Mouse (Mus musculus): ENCODE data around the gene Crls1. TPM values are rescaled to one million over a fixed set of nuclear protein-coding genes. Genes with fewer than 3 reads are reported as not detected.

Gene Crls1
- polyA plus RNA-seq, 1 experiment from 2014 or later: 24.7 TPM

- Histone ChIP-seq H3K4me3 (ENCODE audit: low read depth, low read length) (no peak overlapping the region), H3K27me3 (ENCODE audit: control insufficient read depth, insufficient read depth, low read length) (peaks cover 30% of the 10 kb centered on the region), H3K36me3 (ENCODE audit: control insufficient read depth, insufficient read depth, low read length) (no peaks in the 10 kb centered on the region), H3K9ac (ENCODE audit: low read length) (no peak overlapping the region), H3K9me3 (ENCODE audit: control insufficient read depth, low read length) (no peaks in the 10 kb centered on the region), H3K4me1 (ENCODE audit: control insufficient read depth, insufficient read depth, low read length) (peaks cover 18% of the 10 kb centered on the region), H3K4me2 (no peak overlapping the region), H3K27ac (ENCODE audit: low read depth, low read length) (no peak overlapping the region)
- DNase-seq (ENCODE audit: low spot score, missing footprints) (no peak), ATAC-seq (ENCODE audit: low FRiP score) (no peak)
- WGBS: 64% methylated on average over 1 of the region's 1 CpGs
Observed at GRCm38 (mm10) chr2:132876991-132877390, 30.5 kb downstream of the Crls1 start.

GRCm38 (mm10) chr2:132879261-132880044 is 33.0 kb downstream of the Crls1 start:
- under 1% methylated on average over 58 of the region's 58 CpGs for WGBS
- peak; percentile 73 for ATAC-seq (ENCODE audit: low FRiP score)

GRCm38 (mm10) chr2:132880844-132881645 is 34.6 kb downstream of the Crls1 start, which contains the start of gene Lrrn4:
Gene Lrrn4 (minus strand): TSS chr2:132880891.
- H3K36me3 ChIP-seq (ENCODE audit: control insufficient read depth, insufficient read depth, low read length): no peaks in the 10 kb centered on the region
- peak within 1 kb of the TSS; percentile 91 for H3K4me2 ChIP-seq
- DNase-seq (ENCODE audit: low spot score, missing footprints): peak; percentile 87
- H3K9ac ChIP-seq (ENCODE audit: low read length): peak within 1 kb of the TSS; percentile 6; the same call in 1 of the 2 replicates
- no peak within 1 kb of the TSS for H3K27ac ChIP-seq (ENCODE audit: low read depth, low read length)
- ATAC-seq (ENCODE audit: low FRiP score): no peak
- H3K27me3 ChIP-seq (ENCODE audit: control insufficient read depth, insufficient read depth, low read length): peaks cover 30% of the 10 kb centered on the region
- 5% methylated on average over 12 of the region's 12 CpGs for WGBS
- H3K4me3 ChIP-seq (ENCODE audit: low read depth, low read length): peak within 1 kb of the TSS; percentile 53
- peaks cover 18% of the 10 kb centered on the region for H3K4me1 ChIP-seq (ENCODE audit: control insufficient read depth, insufficient read depth, low read length)
- no peaks in the 10 kb centered on the region for H3K9me3 ChIP-seq (ENCODE audit: control insufficient read depth, low read length)

More at GRCm38 (mm10) chr2:132879261-132880044, 33.0 kb downstream of the Crls1 start:
- Histone ChIP-seq H3K4me3 (ENCODE audit: low read depth, low read length) (peak overlapping the region; percentile 53), H3K36me3 (ENCODE audit: control insufficient read depth, insufficient read depth, low read length) (no peaks in the 10 kb centered on the region), H3K9me3 (ENCODE audit: control insufficient read depth, low read length) (no peaks in the 10 kb centered on the region), H3K27me3 (ENCODE audit: control insufficient read depth, insufficient read depth, low read length) (peaks cover 30% of the 10 kb centered on the region), H3K4me1 (ENCODE audit: control insufficient read depth, insufficient read depth, low read length) (peaks cover 18% of the 10 kb centered on the region), H3K4me2 (peak overlapping the region; percentile 91), H3K27ac (ENCODE audit: low read depth, low read length) (no peak overlapping the region), H3K9ac (ENCODE audit: low read length) (peak overlapping the region; percentile 6; the same call in 1 of the 2 replicates)
- DNase-seq (ENCODE audit: low spot score, missing footprints): peak; percentile 97

- H3K36me3 ChIP-seq (ENCODE audit: control insufficient read depth, insufficient read depth, low read length): no peaks in the 10 kb centered on the region
- 85% methylated on average over 8 of the region's 8 CpGs for WGBS
- no peak overlapping the region for H3K27ac ChIP-seq (ENCODE audit: low read depth, low read length)
- H3K4me1 ChIP-seq (ENCODE audit: control insufficient read depth, insufficient read depth, low read length): peaks cover 13% of the 10 kb centered on the region
- H3K9ac ChIP-seq (ENCODE audit: low read length): no peak overlapping the region
- H3K4me2 ChIP-seq: no peak overlapping the region
- no peak for DNase-seq (ENCODE audit: low spot score, missing footprints)
- no peaks in the 10 kb centered on the region for H3K9me3 ChIP-seq (ENCODE audit: control insufficient read depth, low read length)
- H3K4me3 ChIP-seq (ENCODE audit: low read depth, low read length): no peak overlapping the region
- no peak for ATAC-seq (ENCODE audit: low FRiP score)
- peaks cover 16% of the 10 kb centered on the region for H3K27me3 ChIP-seq (ENCODE audit: control insufficient read depth, insufficient read depth, low read length)
Observed at GRCm38 (mm10) chr2:132884303-132884967, 38.0 kb downstream of the Crls1 start.

GRCm38 (mm10) chr2:132885312-132885711 is 38.8 kb downstream of the Crls1 start:
- 94% methylated on average over 7 of the region's 7 CpGs for WGBS
- no peak overlapping the region for H3K9ac ChIP-seq (ENCODE audit: low read length)
- H3K4me1 ChIP-seq (ENCODE audit: control insufficient read depth, insufficient read depth, low read length): peaks cover 9% of the 10 kb centered on the region
- H3K27ac ChIP-seq (ENCODE audit: low read depth, low read length): no peak overlapping the region
- no peak overlapping the region for H3K4me2 ChIP-seq
- H3K27me3 ChIP-seq (ENCODE audit: control insufficient read depth, insufficient read depth, low read length): peaks cover 10% of the 10 kb centered on the region
- ATAC-seq (ENCODE audit: low FRiP score): no peak
- H3K9me3 ChIP-seq (ENCODE audit: control insufficient read depth, low read length): no peaks in the 10 kb centered on the region
- no peak overlapping the region for H3K4me3 ChIP-seq (ENCODE audit: low read depth, low read length)
- no peak for DNase-seq (ENCODE audit: low spot score, missing footprints)
- H3K36me3 ChIP-seq (ENCODE audit: control insufficient read depth, insufficient read depth, low read length): no peaks in the 10 kb centered on the region

GRCm38 (mm10) chr2:132893826-132894225 is 47.4 kb downstream of the Crls1 start:
- Histone ChIP-seq H3K4me2 (no peak overlapping the region), H3K4me3 (ENCODE audit: low read depth, low read length) (no peak overlapping the region), H3K36me3 (ENCODE audit: control insufficient read depth, insufficient read depth, low read length) (no peaks in the 10 kb centered on the region), H3K9me3 (ENCODE audit: control insufficient read depth, low read length) (no peaks in the 10 kb centered on the region), H3K9ac (ENCODE audit: low read length) (no peak overlapping the region), H3K4me1 (ENCODE audit: control insufficient read depth, insufficient read depth, low read length) (no peaks in the 10 kb centered on the region), H3K27ac (ENCODE audit: low read depth, low read length) (no peak overlapping the region), H3K27me3 (ENCODE audit: control insufficient read depth, insufficient read depth, low read length) (no peaks in the 10 kb centered on the region)
- WGBS: 90% methylated on average over 5 of the region's 5 CpGs
- DNase-seq (ENCODE audit: low spot score, missing footprints) (no peak), ATAC-seq (ENCODE audit: low FRiP score) (no peak)

- Histone ChIP-seq H3K27ac (ENCODE audit: low read depth, low read length) (no peak overlapping the region), H3K9ac (ENCODE audit: low read length) (no peak overlapping the region), H3K4me1 (ENCODE audit: control insufficient read depth, insufficient read depth, low read length) (no peaks in the 10 kb centered on the region), H3K4me2 (no peak overlapping the region), H3K9me3 (ENCODE audit: control insufficient read depth, low read length) (no peaks in the 10 kb centered on the region), H3K27me3 (ENCODE audit: control insufficient read depth, insufficient read depth, low read length) (no peaks in the 10 kb centered on the region), H3K36me3 (ENCODE audit: control insufficient read depth, insufficient read depth, low read length) (no peaks in the 10 kb centered on the region), H3K4me3 (ENCODE audit: low read depth, low read length) (no peak overlapping the region)
- 63% methylated on average over 1 of the region's 1 CpGs for WGBS
- DNase-seq (ENCODE audit: low spot score, missing footprints) (no peak), ATAC-seq (ENCODE audit: low FRiP score) (no peak)
Observed at GRCm38 (mm10) chr2:132898211-132898610, 51.7 kb downstream of the Crls1 start.

- Histone ChIP-seq H3K27ac (ENCODE audit: low read depth, low read length) (no peak overlapping the region), H3K4me3 (ENCODE audit: low read depth, low read length) (no peak overlapping the region), H3K36me3 (ENCODE audit: control insufficient read depth, insufficient read depth, low read length) (no peaks in the 10 kb centered on the region), H3K27me3 (ENCODE audit: control insufficient read depth, insufficient read depth, low read length) (no peaks in the 10 kb centered on the region), H3K4me1 (ENCODE audit: control insufficient read depth, insufficient read depth, low read length) (no peaks in the 10 kb centered on the region), H3K9ac (ENCODE audit: low read length) (no peak overlapping the region), H3K4me2 (no peak overlapping the region), H3K9me3 (ENCODE audit: control insufficient read depth, low read length) (no peaks in the 10 kb centered on the region)
- 83% methylated on average over 1 of the region's 1 CpGs for WGBS
- DNase-seq (ENCODE audit: low spot score, missing footprints) (no peak), ATAC-seq (ENCODE audit: low FRiP score) (no peak)
Observed at GRCm38 (mm10) chr2:132900596-132900995, 54.1 kb downstream of the Crls1 start.

Measured in midbrain, embryonic 11.5 days (tissue).